ENCODE assay signal across 11 mouse cellular contexts in genomic region chr11:112154712-112155319, GRCm38 (mm10).
DNase-seq lines count a peak whose midpoint lies in the region; ATAC-seq lines count a peak whose summit lies in the region.
"Had no signal": no experiment of that assay in that cellular context is flagged by ENCODE, and none has a peak within 500 bp of the region (broad histone marks: within the 10 kb centered on the region; RNA-seq: fewer than 3 reads in every experiment).

No protein-coding gene starts in this region.

- no peaks in the 10 kb centered on the region for H3K36me3 ChIP-seq in embryonic facial prominence, embryonic 13.5 days
- no peaks in the 10 kb centered on the region for H3K36me3 ChIP-seq in embryonic facial prominence, embryonic 10.5 days (replicated peaks)
- no peaks in the 10 kb centered on the region for H3K36me3 ChIP-seq in intestine, embryonic 15.5 days
- H3K36me3 ChIP-seq in neural tube, embryonic 12.5 days, result no peaks in the 10 kb centered on the region

- H3K4me1 ChIP-seq in embryonic facial prominence, embryonic 13.5 days, result peaks cover 17% of the 10 kb centered on the region
- H3K4me1 ChIP-seq in embryonic facial prominence, embryonic 10.5 days, result peaks cover 12% of the 10 kb centered on the region
- peaks cover 6% of the 10 kb centered on the region; the same call in 1 of the 2 replicates for H3K4me1 ChIP-seq in intestine, embryonic 15.5 days (replicated peaks)
- peaks cover 7% of the 10 kb centered on the region; the same call in 1 of the 2 replicates for H3K4me1 ChIP-seq in neural tube, embryonic 12.5 days

- no peak for ATAC-seq in embryonic facial prominence, embryonic 13.5 days (ENCODE audit: insufficient number of reproducible peaks, insufficient read depth, low FRiP score, low TSS enrichment, low read depth)
- no peak for ATAC-seq in intestine, embryonic 15.5 days
- ATAC-seq in neural tube, embryonic 12.5 days (ENCODE audit: low FRiP score, low read depth), result no peak

- 0 out of 2 replicates have a peak, but pooled peaks cover 2% of the 10 kb centered on the region for H3K9me3 ChIP-seq in embryonic facial prominence, embryonic 13.5 days
- H3K9me3 ChIP-seq in embryonic facial prominence, embryonic 10.5 days, result no peaks in the 10 kb centered on the region
- no peaks in the 10 kb centered on the region for H3K9me3 ChIP-seq in intestine, embryonic 15.5 days
- no peaks in the 10 kb centered on the region for H3K9me3 ChIP-seq in neural tube, embryonic 12.5 days

- no peak overlapping the region for H3K27ac ChIP-seq in embryonic facial prominence, embryonic 13.5 days
- H3K27ac ChIP-seq in embryonic facial prominence, embryonic 10.5 days (replicated peaks), result no peak overlapping the region; the same call in 1 of the 2 replicates
- H3K27ac ChIP-seq in intestine, embryonic 15.5 days, result no peak overlapping the region
- H3K27ac ChIP-seq in neural tube, embryonic 12.5 days, result no peak overlapping the region

- H3K27me3 ChIP-seq in embryonic facial prominence, embryonic 13.5 days, result no peaks in the 10 kb centered on the region
- no peaks in the 10 kb centered on the region for H3K27me3 ChIP-seq in embryonic facial prominence, embryonic 10.5 days (replicated peaks; ENCODE audit: low read depth, poor library complexity, severe bottlenecking)
- no peaks in the 10 kb centered on the region for H3K27me3 ChIP-seq in intestine, embryonic 15.5 days (replicated peaks)
- no peaks in the 10 kb centered on the region for H3K27me3 ChIP-seq in neural tube, embryonic 12.5 days (replicated peaks)

- no peak for DNase-seq in embryonic facial prominence, embryonic 10.5 days (ENCODE audit: low spot score)
- DNase-seq in kidney, adult 9 months, result peak; percentile 13
- DNase-seq in kidney, postnatal 10 days, result no peak
- DNase-seq in ovary, postnatal 14 days (ENCODE audit: low spot score), result no peak
- no peak for DNase-seq in right cerebral cortex, postnatal 10 days (ENCODE audit: low spot score in 2 of 2)
- DNase-seq: adrenal gland, postnatal 36 days; cerebellum, postnatal 14 days; lung, postnatal 10 days had no signal

- WGBS in embryonic facial prominence, embryonic 13.5 days, result 32% methylated on average over 11 of the region's 11 CpGs
- 51% methylated on average over 11 of the region's 11 CpGs for WGBS in embryonic facial prominence, embryonic 10.5 days
- 30% methylated on average over 11 of the region's 11 CpGs for WGBS in intestine, embryonic 15.5 days
- WGBS in neural tube, embryonic 12.5 days, result 59% methylated on average over 11 of the region's 11 CpGs

- H3K9ac ChIP-seq in embryonic facial prominence, embryonic 13.5 days, result no peak overlapping the region
- H3K9ac ChIP-seq in intestine, embryonic 15.5 days, result no peak overlapping the region
- H3K9ac ChIP-seq in neural tube, embryonic 12.5 days, result no peak overlapping the region

- no peak overlapping the region for H3K4me3 ChIP-seq in embryonic facial prominence, embryonic 13.5 days
- no peak overlapping the region for H3K4me3 ChIP-seq in embryonic facial prominence, embryonic 10.5 days
- no peak overlapping the region for H3K4me3 ChIP-seq in intestine, embryonic 15.5 days (replicated peaks)
- H3K4me3 ChIP-seq in neural tube, embryonic 12.5 days, result no peak overlapping the region

- peak overlapping the region; percentile 42 for H3K4me2 ChIP-seq in embryonic facial prominence, embryonic 13.5 days
- peak overlapping the region; percentile 43 for H3K4me2 ChIP-seq in intestine, embryonic 15.5 days (replicated peaks)
- H3K4me2 ChIP-seq in neural tube, embryonic 12.5 days (replicated peaks), result peak overlapping the region; percentile 30
